Mouse (Mus musculus) layer of hippocampus, postnatal 14 days (tissue): Measurements from ENCODE around the gene Gprc5b. TPM values are rescaled to one million over a fixed set of nuclear protein-coding genes. Genes with fewer than 3 reads are reported as not detected.
A peak's percentile ranks its signal among the peaks of the same experiment; 100 is the strongest.

Source experiments
- DNase-seq, 2 experiments: peaks; one replicate each; pipeline ENCODE4 v3.0.0; 2021 to 2022; ENCODE audit warnings: low spot score in 2 of 2, mixed read lengths in 1 of 2
- total RNA-seq, 2 experiments: library from RNA; stranded (reverse); gene quantifications; 2 replicates each; pipeline ENCODE4 v1.2.3; 2021

Gprc5b gene
- total RNA-seq, 2 experiments from 2014 or later: 74.8 to 78.5 TPM

GRCm38 (mm10) chr7:118991341-118991884 lies 3.6 kb downstream of the Gprc5b start:
- no peak for DNase-seq

- DNase-seq: no peak
Measured at GRCm38 (mm10) chr7:118990282-118990681, 4.7 kb downstream of the Gprc5b start.

- DNase-seq: no peak
Measured at GRCm38 (mm10) chr7:118989275-118989856, 5.6 kb downstream of the Gprc5b start.

- DNase-seq: no peak
Measured at GRCm38 (mm10) chr7:118986369-118986768, 8.6 kb downstream of the Gprc5b start.

GRCm38 (mm10) chr7:118985786-118986185 lies 9.2 kb downstream of the Gprc5b start:
- no peak for DNase-seq

GRCm38 (mm10) chr7:118983961-118984360 lies 11.1 kb downstream of the Gprc5b start:
- DNase-seq: peak; percentile 81 to 88

- DNase-seq: no peak
Measured at GRCm38 (mm10) chr7:118982586-118982985, 12.4 kb downstream of the Gprc5b start.

- no peak for DNase-seq
Measured at GRCm38 (mm10) chr7:118981831-118982230, 13.2 kb downstream of the Gprc5b start.

- peak in 1 of 2 experiments; percentile 53 for DNase-seq
Measured at GRCm38 (mm10) chr7:118981346-118981745, 13.7 kb downstream of the Gprc5b start.

- no peak for DNase-seq
Measured at GRCm38 (mm10) chr7:118979708-118980107, 15.3 kb downstream of the Gprc5b start.

GRCm38 (mm10) chr7:118979121-118979520 lies 15.9 kb downstream of the Gprc5b start:
- no peak for DNase-seq

- DNase-seq: no peak
Measured at GRCm38 (mm10) chr7:118977167-118977543, 17.9 kb downstream of the Gprc5b start.

- DNase-seq: peak; percentile 70 to 88
Measured at GRCm38 (mm10) chr7:118976414-118977166, 18.4 kb downstream of the Gprc5b start.

- no peak for DNase-seq
Measured at GRCm38 (mm10) chr7:118975837-118976236, 19.2 kb downstream of the Gprc5b start.

- no peak for DNase-seq
Measured at GRCm38 (mm10) chr7:118973377-118973776, 21.6 kb downstream of the Gprc5b start.

GRCm38 (mm10) chr7:118972306-118972705 lies 22.7 kb downstream of the Gprc5b start:
- DNase-seq: no peak

- no peak for DNase-seq
Measured at GRCm38 (mm10) chr7:118971499-118971898, 23.5 kb downstream of the Gprc5b start.

- DNase-seq: no peak
Measured at GRCm38 (mm10) chr7:118968870-118969269, 26.1 kb downstream of the Gprc5b start.

GRCm38 (mm10) chr7:118965198-118965597 lies 29.8 kb downstream of the Gprc5b start:
- DNase-seq: no peak

GRCm38 (mm10) chr7:118964777-118965176 lies 30.2 kb downstream of the Gprc5b start:
- DNase-seq: no peak

- no peak for DNase-seq
Measured at GRCm38 (mm10) chr7:118959209-118959608, 35.8 kb downstream of the Gprc5b start.

- DNase-seq: no peak
Measured at GRCm38 (mm10) chr7:118956616-118957246, 38.3 kb downstream of the Gprc5b start.
